Mouse (Mus musculus): ENCODE measurements at regions not wholly inside any gene's neighbourhood (a gene's known extent, or its start where the extent isn't known, plus 50 kb on each side); places are given as distances from the start of the nearest gene placed in this dataset.

GRCm38 (mm10) chr4:12616665-12617064 is 444.9 kb upstream of the Fam92a start:
- WGBS: 72% methylated on average over 5 of the region's 5 CpGs
- no peaks in the 10 kb centered on the region for H3K27me3 ChIP-seq (replicated peaks; ENCODE audit: control insufficient read depth, insufficient read depth, low read length)
- H3K27ac ChIP-seq (ENCODE audit: low read length): no peak overlapping the region
- no peak overlapping the region for H3K9ac ChIP-seq (ENCODE audit: low read depth, low read length)
- no peak for ATAC-seq
- no peaks in the 10 kb centered on the region for H3K9me3 ChIP-seq (ENCODE audit: control insufficient read depth, low read length)
- no peak overlapping the region for H3K4me2 ChIP-seq (ENCODE audit: low read depth, low read length)
- no peaks in the 10 kb centered on the region for H3K4me1 ChIP-seq (ENCODE audit: control insufficient read depth, insufficient read depth, low read length)
- no peak overlapping the region for H3K4me3 ChIP-seq (ENCODE audit: low read length)
- no peaks in the 10 kb centered on the region for H3K36me3 ChIP-seq (ENCODE audit: control insufficient read depth, insufficient read depth, low read length)

GRCm38 (mm10) chr4:12611511-12611910 is 439.7 kb upstream of the Fam92a start:
- ATAC-seq: no peak
- no peak overlapping the region for H3K9ac ChIP-seq (ENCODE audit: low read depth, low read length)
- H3K4me3 ChIP-seq (ENCODE audit: low read length): no peak overlapping the region
- H3K4me1 ChIP-seq (ENCODE audit: control insufficient read depth, insufficient read depth, low read length): no peaks in the 10 kb centered on the region
- H3K27ac ChIP-seq (ENCODE audit: low read length): no peak overlapping the region
- WGBS: 70% methylated on average over 5 of the region's 5 CpGs
- H3K4me2 ChIP-seq (ENCODE audit: low read depth, low read length): no peak overlapping the region
- H3K36me3 ChIP-seq (ENCODE audit: control insufficient read depth, insufficient read depth, low read length): no peaks in the 10 kb centered on the region
- H3K27me3 ChIP-seq (replicated peaks; ENCODE audit: control insufficient read depth, insufficient read depth, low read length): no peaks in the 10 kb centered on the region
- H3K9me3 ChIP-seq (ENCODE audit: control insufficient read depth, low read length): no peaks in the 10 kb centered on the region

GRCm38 (mm10) chr4:12601165-12601919 is 429.5 kb upstream of the Fam92a start:
- no peak overlapping the region for H3K27ac ChIP-seq (ENCODE audit: low read length)
- no peaks in the 10 kb centered on the region for H3K4me1 ChIP-seq (ENCODE audit: control insufficient read depth, insufficient read depth, low read length)
- no peaks in the 10 kb centered on the region for H3K36me3 ChIP-seq (ENCODE audit: control insufficient read depth, insufficient read depth, low read length)
- WGBS: 86% methylated on average over 15 of the region's 15 CpGs
- no peaks in the 10 kb centered on the region for H3K27me3 ChIP-seq (replicated peaks; ENCODE audit: control insufficient read depth, insufficient read depth, low read length)
- H3K9me3 ChIP-seq (ENCODE audit: control insufficient read depth, low read length): no peaks in the 10 kb centered on the region
- no peak overlapping the region for H3K4me3 ChIP-seq (ENCODE audit: low read length)
- H3K4me2 ChIP-seq (ENCODE audit: low read depth, low read length): no peak overlapping the region
- H3K9ac ChIP-seq (ENCODE audit: low read depth, low read length): no peak overlapping the region
- no peak for ATAC-seq

GRCm38 (mm10) chr4:12595801-12596515 is 424.1 kb upstream of the Fam92a start:
- ATAC-seq: no peak
- no peak overlapping the region for H3K4me2 ChIP-seq (ENCODE audit: low read depth, low read length)
- no peaks in the 10 kb centered on the region for H3K27me3 ChIP-seq (replicated peaks; ENCODE audit: control insufficient read depth, insufficient read depth, low read length)
- no peak overlapping the region for H3K4me3 ChIP-seq (ENCODE audit: low read length)
- no peak overlapping the region for H3K9ac ChIP-seq (ENCODE audit: low read depth, low read length)
- H3K9me3 ChIP-seq (ENCODE audit: control insufficient read depth, low read length): no peaks in the 10 kb centered on the region
- 66% methylated on average over 10 of the region's 10 CpGs for WGBS
- no peaks in the 10 kb centered on the region for H3K36me3 ChIP-seq (ENCODE audit: control insufficient read depth, insufficient read depth, low read length)
- no peaks in the 10 kb centered on the region for H3K4me1 ChIP-seq (ENCODE audit: control insufficient read depth, insufficient read depth, low read length)
- H3K27ac ChIP-seq (ENCODE audit: low read length): no peak overlapping the region

GRCm38 (mm10) chr4:12592973-12593372 is 421.2 kb upstream of the Fam92a start:
- H3K9me3 ChIP-seq (ENCODE audit: control insufficient read depth, low read length): no peaks in the 10 kb centered on the region
- no peaks in the 10 kb centered on the region for H3K27me3 ChIP-seq (replicated peaks; ENCODE audit: control insufficient read depth, insufficient read depth, low read length)
- no peak overlapping the region for H3K4me3 ChIP-seq (ENCODE audit: low read length)
- 52% methylated on average over 3 of the region's 3 CpGs for WGBS
- H3K27ac ChIP-seq (ENCODE audit: low read length): no peak overlapping the region
- no peak overlapping the region for H3K9ac ChIP-seq (ENCODE audit: low read depth, low read length)
- H3K4me2 ChIP-seq (ENCODE audit: low read depth, low read length): no peak overlapping the region
- H3K4me1 ChIP-seq (ENCODE audit: control insufficient read depth, insufficient read depth, low read length): no peaks in the 10 kb centered on the region
- no peaks in the 10 kb centered on the region for H3K36me3 ChIP-seq (ENCODE audit: control insufficient read depth, insufficient read depth, low read length)
- ATAC-seq: no peak

- 81% methylated on average over 4 of the region's 4 CpGs for WGBS
Measured at GRCm38 (mm10) chr4:12578102-12578501, 406.3 kb upstream of the Fam92a start.

GRCm38 (mm10) chr4:12571881-12572280 is 400.1 kb upstream of the Fam92a start:
- no peaks in the 10 kb centered on the region for H3K4me1 ChIP-seq (ENCODE audit: control insufficient read depth, insufficient read depth, low read length)
- ATAC-seq: no peak
- no peak overlapping the region for H3K9ac ChIP-seq (ENCODE audit: low read depth, low read length)
- no peak overlapping the region for H3K4me2 ChIP-seq (ENCODE audit: low read depth, low read length)
- H3K27me3 ChIP-seq (replicated peaks; ENCODE audit: control insufficient read depth, insufficient read depth, low read length): no peaks in the 10 kb centered on the region
- no peaks in the 10 kb centered on the region for H3K36me3 ChIP-seq (ENCODE audit: control insufficient read depth, insufficient read depth, low read length)
- H3K9me3 ChIP-seq (ENCODE audit: control insufficient read depth, low read length): no peaks in the 10 kb centered on the region
- H3K4me3 ChIP-seq (ENCODE audit: low read length): no peak overlapping the region
- H3K27ac ChIP-seq (ENCODE audit: low read length): no peak overlapping the region

More at GRCm38 (mm10) chr4:12578102-12578501, 406.3 kb upstream of the Fam92a start:
- H3K4me1 ChIP-seq (ENCODE audit: control insufficient read depth, insufficient read depth, low read length): no peaks in the 10 kb centered on the region
- no peak overlapping the region for H3K27ac ChIP-seq (ENCODE audit: low read length)
- H3K36me3 ChIP-seq (ENCODE audit: control insufficient read depth, insufficient read depth, low read length): no peaks in the 10 kb centered on the region
- H3K27me3 ChIP-seq (replicated peaks; ENCODE audit: control insufficient read depth, insufficient read depth, low read length): no peaks in the 10 kb centered on the region
- no peak overlapping the region for H3K9ac ChIP-seq (ENCODE audit: low read depth, low read length)
- H3K4me2 ChIP-seq (ENCODE audit: low read depth, low read length): no peak overlapping the region
- no peaks in the 10 kb centered on the region for H3K9me3 ChIP-seq (ENCODE audit: control insufficient read depth, low read length)
- no peak overlapping the region for H3K4me3 ChIP-seq (ENCODE audit: low read length)
- ATAC-seq: no peak

- Histone ChIP-seq H3K4me2 (ENCODE audit: low read depth, low read length) (no peak overlapping the region), H3K9me3 (ENCODE audit: control insufficient read depth, low read length) (no peaks in the 10 kb centered on the region), H3K36me3 (ENCODE audit: control insufficient read depth, insufficient read depth, low read length) (no peaks in the 10 kb centered on the region), H3K4me3 (ENCODE audit: low read length) (no peak overlapping the region), H3K4me1 (ENCODE audit: control insufficient read depth, insufficient read depth, low read length) (no peaks in the 10 kb centered on the region), H3K27ac (ENCODE audit: low read length) (no peak overlapping the region), H3K27me3 (replicated peaks; ENCODE audit: control insufficient read depth, insufficient read depth, low read length) (no peaks in the 10 kb centered on the region), H3K9ac (ENCODE audit: low read depth, low read length) (no peak overlapping the region)
- WGBS: 79% methylated on average over 7 of the region's 7 CpGs
- no peak for ATAC-seq
Measured at GRCm38 (mm10) chr4:12570689-12571088, 398.9 kb upstream of the Fam92a start.

- H3K27me3 ChIP-seq (replicated peaks; ENCODE audit: control insufficient read depth, insufficient read depth, low read length): no peaks in the 10 kb centered on the region
- no peaks in the 10 kb centered on the region for H3K36me3 ChIP-seq (ENCODE audit: control insufficient read depth, insufficient read depth, low read length)
- no peak overlapping the region for H3K27ac ChIP-seq (ENCODE audit: low read length)
- WGBS: 35% methylated on average over 5 of the region's 5 CpGs
- no peak for ATAC-seq
- H3K4me2 ChIP-seq (ENCODE audit: low read depth, low read length): no peak overlapping the region
- H3K9ac ChIP-seq (ENCODE audit: low read depth, low read length): no peak overlapping the region
- no peak overlapping the region for H3K4me3 ChIP-seq (ENCODE audit: low read length)
- H3K9me3 ChIP-seq (ENCODE audit: control insufficient read depth, low read length): no peaks in the 10 kb centered on the region
- H3K4me1 ChIP-seq (ENCODE audit: control insufficient read depth, insufficient read depth, low read length): no peaks in the 10 kb centered on the region
Measured at GRCm38 (mm10) chr4:12567643-12568042, 395.8 kb upstream of the Fam92a start.

All from intestine, embryonic 16.5 days (tissue).